In the genomic region with DNA sequence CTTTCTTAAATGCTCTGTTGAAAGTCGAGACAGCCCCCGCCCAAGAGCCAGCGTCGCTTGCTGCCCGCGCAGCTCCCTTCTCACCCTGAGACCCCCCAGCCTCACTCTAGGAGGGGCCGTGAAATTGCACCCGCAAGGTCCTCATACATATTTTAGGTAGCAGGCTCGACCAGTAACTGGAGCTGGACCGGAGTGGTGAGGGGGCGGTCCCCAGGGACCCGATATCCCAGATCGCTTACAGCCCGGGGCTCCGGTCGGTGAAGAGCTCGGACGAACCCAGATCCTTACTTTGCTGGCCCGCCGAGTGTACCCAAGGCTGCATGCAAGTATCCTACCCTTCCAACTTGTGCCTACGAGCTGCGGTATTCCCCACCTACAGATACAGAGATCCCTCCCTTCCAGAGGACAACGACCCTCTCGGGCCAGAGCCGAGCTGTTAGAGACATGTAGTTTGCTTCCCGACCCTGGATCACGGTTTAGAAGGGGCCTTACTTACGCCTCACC, we compare ENCODE assay signal across 8 mouse cellular contexts.
DNase-seq lines count a peak whose midpoint lies in the region; ATAC-seq and TF ChIP-seq lines count a peak whose summit lies in the region.

No protein-coding gene starts in this region.

- H3K27me3 ChIP-seq in heart, embryonic 15.5 days = peaks cover 98% of the 10 kb centered on the region
- peaks cover 100% of the 10 kb centered on the region for H3K27me3 ChIP-seq in heart, postnatal 0 days (ENCODE audit: control insufficient read depth, insufficient read depth, low read length)
- H3K27me3 ChIP-seq in liver, postnatal 0 days (ENCODE audit: insufficient read depth, low read length) = peaks cover 100% of the 10 kb centered on the region

- no peaks in the 10 kb centered on the region for H3K36me3 ChIP-seq in heart, embryonic 15.5 days
- H3K36me3 ChIP-seq in ES-E14 (ENCODE audit: control insufficient read depth, insufficient read depth, low read length, poor library complexity, severe bottlenecking) = peaks cover 5% of the 10 kb centered on the region; the same call in 1 of the 2 replicates
- no peaks in the 10 kb centered on the region for H3K36me3 ChIP-seq in heart, postnatal 0 days (replicated peaks; ENCODE audit: control insufficient read depth, insufficient read depth, low read length)
- H3K36me3 ChIP-seq in liver, postnatal 0 days (replicated peaks; ENCODE audit: insufficient read depth, low read length) = no peaks in the 10 kb centered on the region

- TF ChIP-seq EP300 in heart, postnatal 0 days (IDR thresholded peaks at IDR 0.05; ENCODE audit: low read depth) = no peak
- TF ChIP-seq EP300 in liver, postnatal 0 days (IDR thresholded peaks at IDR 0.05; ENCODE audit: low read depth) = no peak

- peak overlapping the region; percentile 45 for H3K4me3 ChIP-seq in heart, embryonic 15.5 days
- peak overlapping the region; percentile 85 to 98 for H3K4me3 ChIP-seq in ES-E14 (ENCODE audit: insufficient read depth in 1 of 2, low read depth in 1 of 2, low read length in 2 of 2, poor library complexity in 1 of 2, severe bottlenecking in 1 of 2)
- H3K4me3 ChIP-seq in heart, postnatal 0 days (ENCODE audit: low read depth, low read length) = peak overlapping the region; percentile 43
- H3K4me3 ChIP-seq in liver, postnatal 0 days (ENCODE audit: low read depth, low read length) = peak overlapping the region; percentile 20; the same call in 1 of the 2 replicates

- intact Hi-C loops in heart, postnatal 10 days (cut with DNase I) = no loop called here

- DNase-seq in heart, postnatal 10 days = no peak
- DNase-seq in ES-E14 (ENCODE audit: low read depth, low spot score) = no peak
- DNase-seq in heart, postnatal 0 days (ENCODE audit: low spot score) = no peak
- no peak for DNase-seq in liver, postnatal 0 days
- DNase-seq in urinary bladder, postnatal 14 days (ENCODE audit: low spot score) = no peak
- no peak for DNase-seq in spleen, postnatal 36 days (ENCODE audit: low spot score in 2 of 2)
- no peak for DNase-seq in cerebellum, postnatal 36 days

- WGBS in heart, embryonic 15.5 days = 1% methylated on average over 28 of the region's 28 CpGs
- under 1% methylated on average over 28 of the region's 28 CpGs for WGBS in heart, postnatal 0 days
- WGBS in liver, postnatal 0 days (ENCODE audit: insufficient replicate concordance) = 1% methylated on average over 28 of the region's 28 CpGs

- peaks cover 53% of the 10 kb centered on the region for H3K4me1 ChIP-seq in heart, embryonic 15.5 days (replicated peaks)
- peaks cover 13 to 26% of the 10 kb centered on the region in 2 experiments for H3K4me1 ChIP-seq in ES-E14 (ENCODE audit: control insufficient read depth in 2 of 2, insufficient read depth in 2 of 2, low read length in 2 of 2, poor library complexity in 1 of 2)
- H3K4me1 ChIP-seq in heart, postnatal 0 days (ENCODE audit: control insufficient read depth, insufficient read depth) = peaks cover 8% of the 10 kb centered on the region
- H3K4me1 ChIP-seq in liver, postnatal 0 days (ENCODE audit: insufficient read depth) = peaks cover 36% of the 10 kb centered on the region

- H3K4me2 ChIP-seq in heart, embryonic 15.5 days = peak overlapping the region; percentile 68
- H3K4me2 ChIP-seq in heart, postnatal 0 days (ENCODE audit: low read depth, low read length) = peak overlapping the region; percentile 39
- peak overlapping the region; percentile 30 for H3K4me2 ChIP-seq in liver, postnatal 0 days (ENCODE audit: low read depth, low read length)

- ATAC-seq in heart, embryonic 15.5 days (replicated peaks; ENCODE audit: insufficient number of reproducible peaks, insufficient read depth, low FRiP score, low read depth) = no peak
- ATAC-seq in heart, postnatal 0 days (ENCODE audit: insufficient read depth, low read depth) = 0 out of 2 replicates have a peak, but pooled peaks have one; percentile 9
- no peak for ATAC-seq in liver, postnatal 0 days

- H3K9ac ChIP-seq in heart, embryonic 15.5 days = no peak overlapping the region
- H3K9ac ChIP-seq in ES-E14 (ENCODE audit: insufficient read depth, low read depth, low read length, poor library complexity, severe bottlenecking) = peak overlapping the region; percentile 72
- H3K9ac ChIP-seq in heart, postnatal 0 days (replicated peaks; ENCODE audit: low read depth, low read length) = no peak overlapping the region
- no peak overlapping the region for H3K9ac ChIP-seq in liver, postnatal 0 days (replicated peaks)

- H3K9me3 ChIP-seq in heart, embryonic 15.5 days (replicated peaks) = no peaks in the 10 kb centered on the region
- no peaks in the 10 kb centered on the region for H3K9me3 ChIP-seq in ES-E14 (ENCODE audit: control insufficient read depth, insufficient read depth, low read depth, low read length)
- no peaks in the 10 kb centered on the region for H3K9me3 ChIP-seq in heart, postnatal 0 days (replicated peaks; ENCODE audit: control insufficient read depth, low read length)
- H3K9me3 ChIP-seq in liver, postnatal 0 days (ENCODE audit: low read length) = no peaks in the 10 kb centered on the region

- in situ Hi-C loops in ES-E14 (cut with MboI; ENCODE audit: low sequenced_read_pairs in 2 of 2, unreplicated experiment in 2 of 2) = no loop called here

- no peak for TF ChIP-seq CTCF in heart, postnatal 0 days (IDR thresholded peaks at IDR 0.05; ENCODE audit: low read depth)
- no peak for TF ChIP-seq CTCF in liver, postnatal 0 days (IDR thresholded peaks at IDR 0.05; ENCODE audit: low read depth)

- no peak overlapping the region for H3K27ac ChIP-seq in heart, embryonic 15.5 days
- no peak overlapping the region for H3K27ac ChIP-seq in ES-E14 (ENCODE audit: insufficient read depth, low read depth, low read length, poor library complexity, severe bottlenecking)
- H3K27ac ChIP-seq in heart, postnatal 0 days (ENCODE audit: low read depth) = no peak overlapping the region
- H3K27ac ChIP-seq in liver, postnatal 0 days (ENCODE audit: low read depth) = no peak overlapping the region

TF ChIP-seq in ES-E14, 5 proteins besides CTCF, POLR2A, EP300 and RAD21:
- no peak for TF ChIP-seq ZC3H11A (IDR thresholded peaks at IDR 0.05; ENCODE audit: borderline replicate concordance, low read depth, low read length)
- no peak for TF ChIP-seq CHD2 (IDR thresholded peaks at IDR 0.05; ENCODE audit: low read depth, low read length)
- no peak for TF ChIP-seq HCFC1 (IDR thresholded peaks at IDR 0.05; ENCODE audit: borderline replicate concordance, insufficient read depth, low read length)
- TF ChIP-seq ZNF384 (IDR thresholded peaks at IDR 0.05; ENCODE audit: low read depth, low read length) = no peak
- no peak for TF ChIP-seq MAFK (IDR thresholded peaks at IDR 0.05; ENCODE audit: insufficient read depth, low read depth, low read length)

Comparison
In these comparisons a context has a peak if more than half of its experiments do, and no peak if none do; other contexts are left out.
1. H3K4me3 ChIP-seq: peak in every context shown above with its lines; median percentile 92 in ES-E14; 45 in heart, embryonic 15.5 days; 43 in heart, postnatal 0 days; 20 in liver, postnatal 0 days.